Mouse (Mus musculus): ENCODE results near the gene Arl8a. TPM values are rescaled to one million over a fixed set of nuclear protein-coding genes. Genes with fewer than 3 reads are reported as not detected.

Gene Arl8a
- polyA plus RNA-seq, 1 experiment from 2014 or later = 8.9 TPM

DNA sequence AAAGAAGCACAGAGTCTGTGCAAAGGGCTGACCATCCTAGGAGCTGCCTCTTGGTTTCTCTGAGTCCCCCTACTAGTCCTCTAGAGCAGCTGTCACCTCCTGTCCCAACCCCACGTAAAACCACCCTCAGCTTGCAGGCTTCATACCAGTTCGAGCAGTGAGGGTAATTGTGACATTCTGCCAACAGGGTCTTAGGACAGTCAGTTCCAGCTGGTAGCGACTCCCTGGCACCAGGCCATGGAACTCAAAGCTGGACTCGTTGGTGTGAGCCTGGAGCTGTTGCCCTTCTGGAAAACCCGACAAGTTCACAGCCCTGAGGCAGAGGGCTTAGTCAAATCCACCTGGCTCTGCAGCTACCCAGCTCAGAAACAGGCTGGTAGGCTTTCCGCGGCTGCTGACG is 20.6 kb upstream of the Arl8a start:
- H3K4me3 ChIP-seq (replicated peaks) = no peak overlapping the region
- H3K9ac ChIP-seq = no peak overlapping the region
- no peaks in the 10 kb centered on the region for H3K36me3 ChIP-seq
- no peak overlapping the region for H3K4me2 ChIP-seq
- WGBS (ENCODE audit: insufficient replicate concordance) = 71% methylated on average over 8 of the region's 8 CpGs
- no peak overlapping the region for H3K27ac ChIP-seq
- H3K27me3 ChIP-seq = peaks cover 9% of the 10 kb centered on the region; the same call in 1 of the 2 replicates
- DNase-seq (no peak), ATAC-seq (ENCODE audit: low read depth) (no peak)
- H3K9me3 ChIP-seq (replicated peaks) = no peaks in the 10 kb centered on the region
- H3K4me1 ChIP-seq (replicated peaks) = peaks cover 23% of the 10 kb centered on the region

DNA sequence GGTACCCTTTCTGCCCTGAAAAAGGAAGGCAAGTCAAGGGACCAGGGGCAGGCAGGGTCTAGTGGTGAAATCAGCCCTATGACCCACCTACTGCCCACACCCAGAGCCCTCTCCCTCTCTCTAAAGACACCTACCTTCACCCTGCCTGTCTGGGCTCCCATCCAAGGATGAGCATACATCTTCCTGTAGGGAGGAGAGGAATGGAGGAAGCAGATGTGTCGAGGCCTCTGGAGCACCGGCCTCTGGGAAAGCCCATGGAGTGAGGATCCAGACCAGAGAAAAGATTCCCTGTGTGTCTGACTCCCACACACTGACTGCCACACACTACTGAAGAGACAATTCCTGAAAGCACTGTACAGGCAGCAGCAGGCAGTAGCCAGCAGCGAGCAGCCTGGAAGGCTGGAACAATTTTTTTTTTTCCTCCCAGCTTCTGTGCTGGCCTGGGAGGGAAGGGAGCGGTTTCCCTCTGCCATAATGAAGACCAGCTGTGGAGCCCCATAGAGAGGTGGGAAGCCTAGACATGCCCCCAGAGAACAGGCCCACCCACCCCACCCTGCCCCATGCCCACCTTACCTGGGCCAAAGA is 20.1 kb upstream of the Arl8a start:
- Histone ChIP-seq H3K27me3 (peaks cover 9% of the 10 kb centered on the region; the same call in 1 of the 2 replicates), H3K4me1 (replicated peaks) (peaks cover 28% of the 10 kb centered on the region), H3K4me3 (replicated peaks) (no peak overlapping the region), H3K9ac (no peak overlapping the region), H3K9me3 (replicated peaks) (no peaks in the 10 kb centered on the region), H3K27ac (no peak overlapping the region), H3K4me2 (no peak overlapping the region), H3K36me3 (no peaks in the 10 kb centered on the region)
- ATAC-seq (ENCODE audit: low read depth) (no peak), DNase-seq (no peak)
- 69% methylated on average over 4 of the region's 4 CpGs for WGBS (ENCODE audit: insufficient replicate concordance)

DNA sequence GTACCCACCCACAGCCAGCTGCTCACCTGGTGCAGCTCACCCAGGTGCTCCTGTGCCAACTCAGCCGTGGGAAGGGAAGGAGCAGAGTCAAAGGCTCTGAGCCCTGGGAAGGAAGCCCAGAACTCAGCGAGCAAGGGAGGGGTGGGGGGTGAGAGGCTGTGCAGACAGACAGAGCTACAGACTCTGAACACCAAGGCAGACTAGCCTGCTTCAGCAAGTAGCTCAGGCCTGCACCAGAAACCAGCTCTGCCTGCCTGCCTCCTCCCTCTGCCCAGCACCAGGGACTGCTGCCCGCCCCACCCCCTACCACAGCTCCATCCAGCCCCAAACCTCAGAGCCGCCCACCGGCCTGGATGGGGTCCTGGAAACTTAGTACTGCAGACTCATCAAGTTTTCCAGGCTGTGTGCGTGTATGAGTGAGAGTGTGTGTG is 18.6 kb upstream of the Arl8a start:
- H3K9ac ChIP-seq = no peak overlapping the region
- no peaks in the 10 kb centered on the region for H3K9me3 ChIP-seq (replicated peaks)
- H3K27ac ChIP-seq = no peak overlapping the region
- H3K4me3 ChIP-seq (replicated peaks) = no peak overlapping the region
- peaks cover 43% of the 10 kb centered on the region for H3K4me1 ChIP-seq (replicated peaks)
- DNase-seq (no peak), ATAC-seq (ENCODE audit: low read depth) (no peak)
- WGBS (ENCODE audit: insufficient replicate concordance) = 40% methylated on average over 6 of the region's 6 CpGs
- no peaks in the 10 kb centered on the region for H3K36me3 ChIP-seq
- no peak overlapping the region for H3K4me2 ChIP-seq
- peaks cover 9% of the 10 kb centered on the region; the same call in 1 of the 2 replicates for H3K27me3 ChIP-seq

DNA sequence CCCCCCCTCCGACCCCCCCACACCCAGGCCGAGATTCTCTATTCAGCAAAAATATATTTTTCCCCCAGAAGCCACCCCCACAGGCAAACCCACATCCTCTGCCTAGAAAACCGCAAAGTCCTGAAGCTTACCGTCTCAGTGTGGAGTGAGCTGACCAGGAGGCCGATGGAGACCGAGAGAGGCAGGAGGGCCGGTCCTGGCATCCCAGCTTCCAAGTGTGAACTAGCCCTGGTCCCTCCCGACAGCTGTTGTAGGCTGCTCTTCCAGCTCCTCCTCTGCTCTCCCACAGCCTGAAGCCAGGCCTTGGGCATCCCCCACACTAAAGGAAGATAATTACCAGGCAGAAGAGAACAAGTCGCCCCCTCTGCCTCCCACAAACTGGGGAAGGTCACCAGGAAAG is 17.6 kb upstream of the Arl8a start:
- no peak for ATAC-seq (ENCODE audit: low read depth)
- 16% methylated on average over 9 of the region's 9 CpGs for WGBS (ENCODE audit: insufficient replicate concordance)

DNA sequence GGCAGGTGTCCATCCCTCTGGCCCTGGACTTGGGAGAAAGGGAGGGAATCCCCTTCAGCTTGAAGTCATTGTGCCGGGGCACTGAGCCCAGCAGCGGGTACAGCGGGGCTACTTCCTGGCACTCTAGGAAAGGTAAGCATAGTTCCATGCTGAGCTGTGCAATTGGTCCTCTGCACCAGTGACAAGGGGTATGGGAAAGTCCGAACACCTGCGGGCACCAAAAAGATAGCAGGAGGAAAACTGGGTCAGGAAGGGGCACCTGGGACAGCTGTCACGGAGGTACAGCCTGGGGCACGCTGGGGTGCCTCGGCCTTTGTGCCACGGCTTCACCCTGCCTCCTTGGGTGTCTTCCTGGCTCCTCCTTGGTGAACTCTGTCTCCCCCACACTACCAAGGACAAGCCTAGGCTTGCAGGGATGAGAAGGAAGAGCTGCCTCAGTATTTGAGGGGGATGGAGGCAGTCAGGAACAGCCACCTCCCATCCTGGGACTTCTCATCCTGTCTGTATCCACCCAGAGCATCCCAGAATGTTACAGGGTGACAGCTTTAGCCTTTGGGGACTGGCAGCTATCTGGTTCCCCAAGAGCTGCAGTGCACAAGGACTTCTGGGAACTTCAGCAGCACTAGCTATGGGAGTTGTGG is 17.0 kb upstream of the Arl8a start:
- H3K4me3 ChIP-seq (replicated peaks) = no peak overlapping the region
- no peak overlapping the region for H3K9ac ChIP-seq
- no peak overlapping the region for H3K27ac ChIP-seq
- H3K36me3 ChIP-seq = no peaks in the 10 kb centered on the region
- ATAC-seq (ENCODE audit: low read depth) (no peak), DNase-seq (no peak)
- 69% methylated on average over 9 of the region's 9 CpGs for WGBS (ENCODE audit: insufficient replicate concordance)
- H3K27me3 ChIP-seq = peaks cover 9% of the 10 kb centered on the region; the same call in 1 of the 2 replicates
- peaks cover 59% of the 10 kb centered on the region for H3K4me1 ChIP-seq (replicated peaks)
- H3K9me3 ChIP-seq (replicated peaks) = no peaks in the 10 kb centered on the region
- H3K4me2 ChIP-seq = no peak overlapping the region

More for the DNA sequence above, 17.6 kb upstream of the Arl8a start:
- no peak for DNase-seq
- H3K36me3 ChIP-seq = no peaks in the 10 kb centered on the region
- peaks cover 53% of the 10 kb centered on the region for H3K4me1 ChIP-seq (replicated peaks)
- no peaks in the 10 kb centered on the region for H3K9me3 ChIP-seq (replicated peaks)
- H3K9ac ChIP-seq = no peak overlapping the region
- H3K27me3 ChIP-seq = peaks cover 9% of the 10 kb centered on the region; the same call in 1 of the 2 replicates
- no peak overlapping the region for H3K27ac ChIP-seq
- H3K4me2 ChIP-seq = no peak overlapping the region
- H3K4me3 ChIP-seq (replicated peaks) = no peak overlapping the region

DNA sequence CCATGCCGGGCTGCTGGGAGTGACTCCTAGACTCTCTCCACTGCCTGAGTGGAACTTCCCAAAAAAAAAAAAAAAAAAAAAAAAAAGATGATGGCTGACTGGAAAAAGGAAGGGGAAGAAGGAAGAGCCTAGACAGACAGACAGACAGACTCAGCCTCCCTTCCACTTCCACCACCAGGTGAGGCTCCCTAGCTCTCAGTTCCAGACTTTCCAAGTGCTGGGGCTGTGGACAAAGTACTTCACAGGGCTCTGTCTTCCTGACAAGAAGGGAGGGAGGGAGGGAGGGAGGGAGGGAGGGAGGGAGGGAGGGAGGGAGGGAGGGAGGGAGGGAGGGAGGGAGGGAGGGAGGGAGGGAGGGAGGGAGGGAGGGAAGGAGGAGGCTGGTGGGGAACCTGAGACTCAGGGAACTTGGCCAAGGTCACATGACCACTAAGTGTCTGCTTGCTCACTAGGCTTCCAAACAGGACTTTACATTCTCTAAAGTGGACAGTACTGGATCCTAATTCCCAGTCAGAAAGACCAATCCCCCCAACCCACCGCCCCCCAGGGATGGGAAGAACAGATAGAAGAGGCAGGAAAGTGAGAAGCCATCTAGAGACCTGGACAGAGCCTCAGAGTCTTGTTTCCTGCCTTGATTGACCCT is 16.1 kb upstream of the Arl8a start:
- Histone ChIP-seq H3K27ac (peak overlapping the region; percentile 16; the same call in 1 of the 2 replicates), H3K4me2 (peak overlapping the region; percentile 61), H3K9me3 (replicated peaks) (no peaks in the 10 kb centered on the region), H3K27me3 (peaks cover 9% of the 10 kb centered on the region; the same call in 1 of the 2 replicates), H3K9ac (no peak overlapping the region), H3K4me3 (replicated peaks) (no peak overlapping the region), H3K4me1 (replicated peaks) (peaks cover 62% of the 10 kb centered on the region), H3K36me3 (no peaks in the 10 kb centered on the region)
- 21% methylated on average over 2 of the region's 2 CpGs for WGBS (ENCODE audit: insufficient replicate concordance)
- no peak for DNase-seq
- ATAC-seq (ENCODE audit: low read depth) = no peak

DNA sequence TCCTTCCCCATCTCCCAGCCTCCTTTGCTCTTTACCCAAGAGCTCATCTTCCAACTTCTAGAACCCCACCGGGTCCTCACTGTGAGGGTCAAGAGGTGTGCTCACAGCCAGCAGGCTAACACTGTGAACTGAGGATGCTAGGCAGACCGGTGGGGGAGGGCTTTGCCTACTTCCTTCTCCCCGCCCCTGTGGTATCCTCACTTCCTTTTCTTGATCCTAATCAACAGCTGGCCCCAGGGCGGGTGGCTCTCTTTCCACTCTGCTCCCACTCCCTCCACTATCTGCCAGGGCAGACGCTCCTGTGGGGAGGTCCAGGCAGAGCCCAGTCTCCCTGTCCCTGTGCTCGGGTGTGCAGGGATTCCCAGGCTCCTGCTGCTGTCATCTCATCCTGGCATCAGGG is 15.6 kb upstream of the Arl8a start:
- Histone ChIP-seq H3K4me1 (replicated peaks) (peaks cover 62% of the 10 kb centered on the region), H3K27me3 (peaks cover 9% of the 10 kb centered on the region; the same call in 1 of the 2 replicates), H3K4me3 (replicated peaks) (no peak overlapping the region), H3K9ac (peak overlapping the region; percentile 63), H3K9me3 (replicated peaks) (no peaks in the 10 kb centered on the region), H3K4me2 (peak overlapping the region; percentile 61), H3K27ac (peak overlapping the region; percentile 79), H3K36me3 (no peaks in the 10 kb centered on the region)
- DNase-seq = peak; percentile 39
- peak; percentile 51 for ATAC-seq (ENCODE audit: low read depth)
- WGBS (ENCODE audit: insufficient replicate concordance) = 3% methylated on average over 6 of the region's 6 CpGs

DNA sequence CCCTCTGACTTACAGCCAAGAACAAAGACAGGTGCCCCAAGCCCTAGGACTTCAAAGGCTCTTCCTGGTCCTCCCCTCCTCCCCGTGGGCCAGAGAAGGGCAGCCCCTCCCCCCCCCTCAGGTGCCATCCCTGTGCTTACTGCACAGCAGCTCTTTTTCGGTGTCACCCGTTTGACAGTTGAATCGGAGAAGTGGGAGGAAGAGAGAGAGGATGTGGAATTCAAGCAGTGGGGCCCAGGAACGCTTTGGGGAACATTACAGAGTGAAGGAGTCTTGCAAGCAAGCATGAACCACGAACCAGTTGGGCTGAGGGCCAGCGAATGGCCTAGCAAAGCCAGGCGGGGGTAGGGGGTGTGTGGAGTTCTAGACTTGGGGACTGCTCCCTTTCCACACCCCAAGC is 15.1 kb upstream of the Arl8a start:
- WGBS (ENCODE audit: insufficient replicate concordance) = 15% methylated on average over 8 of the region's 8 CpGs
- Histone ChIP-seq H3K4me3 (replicated peaks) (0 out of 2 replicates have a peak overlapping the region, but pooled peaks have one; percentile 25), H3K27ac (peak overlapping the region; percentile 79), H3K4me1 (replicated peaks) (peaks cover 62% of the 10 kb centered on the region), H3K9me3 (replicated peaks) (no peaks in the 10 kb centered on the region), H3K27me3 (peaks cover 9% of the 10 kb centered on the region; the same call in 1 of the 2 replicates), H3K4me2 (peak overlapping the region; percentile 61), H3K9ac (peak overlapping the region; percentile 63), H3K36me3 (no peaks in the 10 kb centered on the region)
- DNase-seq = no peak
- no peak for ATAC-seq (ENCODE audit: low read depth)

DNA sequence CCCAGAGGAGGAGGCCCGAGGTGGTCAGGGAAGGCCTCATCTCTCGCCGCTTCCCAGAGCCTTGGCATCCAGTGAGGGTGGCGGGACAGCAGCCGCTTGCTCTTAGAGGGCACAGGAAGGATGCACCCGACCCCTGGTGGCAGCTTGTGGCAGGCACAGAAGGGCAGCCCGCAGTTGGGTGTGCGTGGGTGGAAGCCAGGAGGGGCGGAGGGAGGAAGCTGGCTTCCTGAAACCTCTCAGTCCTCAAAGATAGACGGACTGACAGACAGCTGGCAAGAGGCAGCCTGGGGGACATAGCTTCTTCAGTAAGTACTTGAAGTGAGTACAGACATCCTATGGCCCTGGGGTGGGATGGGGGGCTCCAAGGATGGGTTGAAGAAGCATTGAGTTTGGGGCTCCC is 14.2 kb upstream of the Arl8a start, which contains the start of gene Ptpn7:
Ptpn7 (plus strand) TSS at position 228 of the 400 bp plus-strand sequence.
- DNase-seq = peak; percentile 74
- peaks cover 68% of the 10 kb centered on the region for H3K4me1 ChIP-seq (replicated peaks)
- H3K27me3 ChIP-seq = peaks cover 9% of the 10 kb centered on the region; the same call in 1 of the 2 replicates
- peak within 1 kb of the TSS; percentile 61 for H3K4me2 ChIP-seq
- peak within 1 kb of the TSS; percentile 79 for H3K27ac ChIP-seq
- peaks cover 6% of the 10 kb centered on the region for H3K36me3 ChIP-seq
- no peaks in the 10 kb centered on the region for H3K9me3 ChIP-seq (replicated peaks)
- peak within 1 kb of the TSS; percentile 45 for H3K4me3 ChIP-seq (replicated peaks)
- ATAC-seq (ENCODE audit: low read depth) = peak; percentile 78
- H3K9ac ChIP-seq = peak within 1 kb of the TSS; percentile 63
- 14% methylated on average over 10 of the region's 10 CpGs for WGBS (ENCODE audit: insufficient replicate concordance)

DNA sequence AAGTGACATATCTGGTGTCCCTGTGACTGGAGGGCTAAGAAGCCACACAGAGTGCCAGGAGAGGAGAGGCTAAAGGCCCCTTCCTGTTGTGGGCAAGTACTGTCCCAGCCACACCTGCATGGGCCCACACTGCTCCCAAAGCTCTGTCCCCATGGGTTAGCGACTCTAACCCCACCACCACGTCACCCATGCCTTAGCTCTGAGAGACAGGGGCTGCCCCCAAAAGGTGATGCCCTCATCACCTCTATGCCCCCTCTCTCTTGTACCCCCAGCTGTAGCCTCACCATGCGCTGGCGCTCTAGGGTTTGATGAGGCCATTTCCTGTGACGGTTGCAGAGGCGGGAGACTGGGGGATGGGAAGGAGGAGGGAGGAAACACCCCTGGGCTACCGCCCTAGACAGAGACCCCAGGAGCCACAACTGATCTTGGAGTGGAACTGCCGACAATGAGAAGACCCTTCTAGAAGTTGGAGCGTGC is 13.7 kb upstream of the Arl8a start:
- Histone ChIP-seq H3K9ac (peak overlapping the region; percentile 63), H3K27me3 (peaks cover 9% of the 10 kb centered on the region; the same call in 1 of the 2 replicates), H3K4me1 (replicated peaks) (peaks cover 68% of the 10 kb centered on the region), H3K4me3 (replicated peaks) (peak overlapping the region; percentile 45), H3K27ac (peak overlapping the region; percentile 79), H3K9me3 (replicated peaks) (no peaks in the 10 kb centered on the region), H3K4me2 (peak overlapping the region; percentile 61), H3K36me3 (peaks cover 9% of the 10 kb centered on the region)
- DNase-seq (peak; percentile 44), ATAC-seq (ENCODE audit: low read depth) (peak; percentile 56)
- 17% methylated on average over 9 of the region's 9 CpGs for WGBS (ENCODE audit: insufficient replicate concordance)
